Mouse (Mus musculus): ENCODE data around the gene Dcaf6. TPM values are rescaled to one million over a fixed set of nuclear protein-coding genes. Genes with fewer than 3 reads are reported as not detected.

Dcaf6 gene
- 20.0 and 26.0 TPM in 2 replicates for polyA plus RNA-seq (2012; rRNA removed)

GRCm38 (mm10) chr1:165460360-165460800 is at the start of gene Dcaf6, which contains the start of gene Mpc2:
Gene Dcaf6, minus strand, starts transcription at chr1:165460475.
Gene Mpc2, plus strand, starts transcription at chr1:165460637.
- WGBS: 0% methylated on average over 28 of the region's 37 CpGs
- TF ChIP-seq POLR2A (IDR thresholded peaks at IDR 0.05; ENCODE audit: borderline replicate concordance, extremely low read depth, low read depth, low read length) (peak; percentile 84), CTCF (IDR thresholded peaks at IDR 0.05; ENCODE audit: insufficient read depth, low read length) (no peak)

DNA sequence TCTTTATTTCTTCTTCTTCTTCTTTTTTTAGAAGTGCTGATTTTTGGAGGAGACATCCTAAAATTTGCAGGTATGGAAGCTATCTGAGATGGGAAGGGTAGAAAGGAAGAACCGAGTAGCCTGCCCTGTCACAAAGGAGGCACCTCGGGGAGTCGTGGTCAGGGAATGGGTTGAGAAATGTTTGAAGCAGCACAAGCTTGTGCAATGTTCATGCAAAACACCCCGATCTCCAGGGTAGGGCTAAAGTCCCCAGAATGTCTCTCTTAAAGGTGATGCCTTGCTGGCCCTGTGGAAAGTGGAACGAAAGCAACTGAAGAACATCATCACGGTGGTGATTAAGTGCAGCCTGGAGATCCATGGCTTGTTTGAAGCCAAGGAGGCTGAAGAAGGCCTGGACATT is 46.0 kb upstream of the Dcaf6 start:
- no peak for DNase-seq
- WGBS: 80% methylated on average over 6 of the region's 6 CpGs
- Histone ChIP-seq H3K4me3 (replicated peaks; ENCODE audit: extremely low read depth, low read depth, low read length) (no peak overlapping the region), H3K4me1 (ENCODE audit: control insufficient read depth, insufficient read depth, low read length) (peaks cover 5% of the 10 kb centered on the region; the same call in 1 of the 2 replicates)
- TF ChIP-seq CTCF (IDR thresholded peaks at IDR 0.05; ENCODE audit: insufficient read depth, low read length): no peak
- no peak for TF ChIP-seq POLR2A (IDR thresholded peaks at IDR 0.05; ENCODE audit: borderline replicate concordance, extremely low read depth, low read depth, low read length)

More at GRCm38 (mm10) chr1:165460360-165460800, at the start of gene Dcaf6, which contains the start of gene Mpc2:
- peak; percentile 100 for DNase-seq
- Histone ChIP-seq H3K4me3 (replicated peaks; ENCODE audit: extremely low read depth, low read depth, low read length) (peak within 1 kb of the TSS; percentile 94), H3K4me1 (ENCODE audit: control insufficient read depth, insufficient read depth, low read length) (0 out of 2 replicates have a peak, but pooled peaks cover 2% of the 10 kb centered on the region)

- 27% methylated on average over 10 of the region's 10 CpGs for WGBS
- TF ChIP-seq CTCF (IDR thresholded peaks at IDR 0.05; ENCODE audit: insufficient read depth, low read length) (peak; percentile 70), POLR2A (IDR thresholded peaks at IDR 0.05; ENCODE audit: borderline replicate concordance, extremely low read depth, low read depth, low read length) (no peak)
- peak; percentile 41 for DNase-seq
Measured at GRCm38 (mm10) chr1:165503307-165504024, 43.2 kb upstream of the Dcaf6 start.

GRCm38 (mm10) chr1:165498856-165499255 is 38.6 kb upstream of the Dcaf6 start:
- H3K4me3 ChIP-seq (replicated peaks; ENCODE audit: extremely low read depth, low read depth, low read length): no peak overlapping the region
- H3K4me1 ChIP-seq (ENCODE audit: control insufficient read depth, insufficient read depth, low read length): peaks cover 3% of the 10 kb centered on the region; the same call in 1 of the 2 replicates
- WGBS: 55% methylated on average over 3 of the region's 3 CpGs
- DNase-seq: no peak
- no peak for TF ChIP-seq CTCF (IDR thresholded peaks at IDR 0.05; ENCODE audit: insufficient read depth, low read length)
- no peak for TF ChIP-seq POLR2A (IDR thresholded peaks at IDR 0.05; ENCODE audit: borderline replicate concordance, extremely low read depth, low read depth, low read length)

More at GRCm38 (mm10) chr1:165503307-165504024, 43.2 kb upstream of the Dcaf6 start:
- Histone ChIP-seq H3K4me1 (ENCODE audit: control insufficient read depth, insufficient read depth, low read length) (peaks cover 5% of the 10 kb centered on the region; the same call in 1 of the 2 replicates), H3K4me3 (replicated peaks; ENCODE audit: extremely low read depth, low read depth, low read length) (no peak overlapping the region)

DNA sequence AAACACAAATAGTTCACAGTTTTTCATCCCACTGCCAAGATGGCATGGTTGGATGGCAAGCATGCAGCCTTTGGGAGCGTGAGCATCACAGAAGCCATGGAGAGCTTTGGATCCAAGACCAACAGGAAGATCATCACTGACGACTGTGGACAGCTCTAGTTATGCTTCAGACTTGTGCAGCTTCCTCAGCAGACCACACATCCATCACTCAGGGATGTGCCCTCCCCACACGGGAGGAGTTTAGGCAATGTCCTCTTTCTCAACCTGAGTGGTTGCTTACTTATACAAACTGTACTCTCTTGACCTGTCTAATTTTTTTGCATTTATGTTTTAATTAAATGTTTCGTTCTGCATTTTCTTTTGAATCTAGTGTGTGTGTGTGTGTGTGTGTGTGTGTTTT is 28.9 kb upstream of the Dcaf6 start:
- H3K4me3 ChIP-seq (replicated peaks; ENCODE audit: extremely low read depth, low read depth, low read length): no peak overlapping the region
- 72% methylated on average over 4 of the region's 4 CpGs for WGBS
- no peaks in the 10 kb centered on the region for H3K4me1 ChIP-seq (ENCODE audit: control insufficient read depth, insufficient read depth, low read length)
- no peak for TF ChIP-seq CTCF (IDR thresholded peaks at IDR 0.05; ENCODE audit: insufficient read depth, low read length)
- no peak for TF ChIP-seq POLR2A (IDR thresholded peaks at IDR 0.05; ENCODE audit: borderline replicate concordance, extremely low read depth, low read depth, low read length)
- no peak for DNase-seq

DNA sequence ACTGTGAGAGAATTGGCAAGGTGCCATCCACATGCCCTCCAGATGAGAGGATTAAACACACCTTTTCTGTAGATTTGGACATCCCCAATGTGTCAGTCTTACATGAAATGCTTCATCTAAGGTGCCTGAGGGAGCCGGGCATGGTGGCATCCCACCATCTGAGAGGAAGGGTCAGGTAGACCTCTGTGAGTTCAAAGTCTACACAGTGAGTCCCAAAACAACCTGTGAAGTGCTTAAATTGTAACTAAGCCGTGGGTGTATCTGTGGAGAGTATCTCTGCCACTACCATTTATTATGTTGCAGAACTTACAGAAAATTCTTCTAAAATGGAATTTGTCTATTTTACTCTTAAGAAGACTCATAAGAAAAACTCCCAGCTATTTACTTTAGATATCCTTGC is 25.8 kb upstream of the Dcaf6 start:
- WGBS: 87% methylated on average over 2 of the region's 2 CpGs
- no peaks in the 10 kb centered on the region for H3K4me1 ChIP-seq (ENCODE audit: control insufficient read depth, insufficient read depth, low read length)
- H3K4me3 ChIP-seq (replicated peaks; ENCODE audit: extremely low read depth, low read depth, low read length): no peak overlapping the region
- TF ChIP-seq POLR2A (IDR thresholded peaks at IDR 0.05; ENCODE audit: borderline replicate concordance, extremely low read depth, low read depth, low read length) (no peak), CTCF (IDR thresholded peaks at IDR 0.05; ENCODE audit: insufficient read depth, low read length) (no peak)
- no peak for DNase-seq

DNA sequence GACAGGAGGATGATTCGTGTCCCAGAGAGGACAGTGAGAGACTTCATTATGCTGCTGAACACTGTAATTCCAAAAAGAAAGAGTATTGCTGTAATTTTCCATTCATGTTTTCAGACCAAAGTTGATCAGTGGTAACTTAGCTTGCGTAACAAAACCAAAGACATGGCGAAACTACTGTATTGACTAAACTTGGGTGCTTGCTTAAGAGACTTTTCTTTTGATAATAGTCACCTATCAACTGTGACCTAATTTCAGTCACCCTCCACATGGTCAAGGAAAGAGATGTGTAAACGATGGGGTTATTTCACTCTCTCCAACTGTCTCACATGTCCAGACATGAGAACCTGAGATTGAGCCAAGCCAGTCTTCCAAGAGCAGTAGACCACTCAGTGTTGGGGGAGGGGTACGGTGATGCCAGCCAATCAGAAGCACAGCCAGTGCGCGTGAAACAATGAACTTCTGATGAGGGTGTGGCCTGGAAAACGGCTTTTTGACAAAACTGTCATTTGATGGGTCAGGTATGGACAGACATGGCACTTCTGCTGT is 24.5 kb upstream of the Dcaf6 start, which contains the start of gene Adcy10:
Gene Adcy10, plus strand, starts transcription at position 496 of the 546 bp plus-strand sequence.
- Histone ChIP-seq H3K4me1 (ENCODE audit: control insufficient read depth, insufficient read depth, low read length) (no peaks in the 10 kb centered on the region), H3K4me3 (replicated peaks; ENCODE audit: extremely low read depth, low read depth, low read length) (no peak within 1 kb of the TSS)
- 82% methylated on average over 8 of the region's 8 CpGs for WGBS
- DNase-seq: no peak
- TF ChIP-seq CTCF (IDR thresholded peaks at IDR 0.05; ENCODE audit: insufficient read depth, low read length): no peak
- no peak for TF ChIP-seq POLR2A (IDR thresholded peaks at IDR 0.05; ENCODE audit: borderline replicate concordance, extremely low read depth, low read depth, low read length)

DNA sequence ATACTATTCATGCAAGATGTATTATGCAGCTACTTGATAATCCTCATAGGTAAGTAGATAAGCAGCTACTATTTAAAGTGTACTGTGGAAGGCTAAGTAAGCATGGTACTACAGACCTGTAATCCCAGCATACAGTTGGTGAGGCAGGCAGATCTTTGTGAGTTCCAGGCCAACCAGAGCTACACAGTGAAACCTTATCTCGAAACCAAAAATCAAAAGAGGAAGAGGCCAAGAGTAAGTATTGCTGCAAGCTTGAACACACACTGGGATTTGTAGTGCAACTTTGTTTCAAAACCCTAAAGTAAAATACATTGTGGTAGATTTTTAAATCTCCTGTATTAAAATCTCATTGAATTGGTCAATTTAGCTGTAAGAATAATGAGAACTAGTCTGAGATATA is 11.2 kb upstream of the Dcaf6 start:
- WGBS: 58% methylated on average over 1 of the region's 1 CpGs
- TF ChIP-seq CTCF (IDR thresholded peaks at IDR 0.05; ENCODE audit: insufficient read depth, low read length): no peak
- TF ChIP-seq POLR2A (IDR thresholded peaks at IDR 0.05; ENCODE audit: borderline replicate concordance, extremely low read depth, low read depth, low read length): no peak

DNA sequence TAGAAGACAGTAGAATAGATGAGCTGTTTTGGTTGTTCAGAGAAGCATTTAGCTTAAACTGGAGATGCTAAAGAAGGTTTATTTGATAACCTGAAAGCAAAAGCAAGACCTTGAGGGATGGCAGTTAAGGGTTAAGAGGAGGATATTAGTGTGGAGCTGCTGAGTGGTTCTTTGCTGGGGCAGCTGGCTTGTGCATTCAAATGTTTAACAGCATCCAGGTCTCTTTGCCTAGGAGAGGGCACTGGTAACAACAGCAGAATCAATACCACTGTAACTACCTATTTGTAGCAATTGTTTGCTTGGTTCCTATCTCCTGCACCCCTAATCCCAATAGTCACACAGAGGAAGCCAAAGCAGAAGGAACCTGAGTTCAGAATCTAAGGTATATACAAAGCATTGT is 9.4 kb upstream of the Dcaf6 start:
- peaks cover 2% of the 10 kb centered on the region for H3K4me1 ChIP-seq (ENCODE audit: control insufficient read depth, insufficient read depth, low read length)
- TF ChIP-seq POLR2A (IDR thresholded peaks at IDR 0.05; ENCODE audit: borderline replicate concordance, extremely low read depth, low read depth, low read length) (no peak), CTCF (IDR thresholded peaks at IDR 0.05; ENCODE audit: insufficient read depth, low read length) (no peak)
- no peak for DNase-seq

More for the DNA sequence above, 11.2 kb upstream of the Dcaf6 start:
- DNase-seq: no peak
- H3K4me1 ChIP-seq (ENCODE audit: control insufficient read depth, insufficient read depth, low read length): peaks cover 2% of the 10 kb centered on the region
- no peak overlapping the region for H3K4me3 ChIP-seq (replicated peaks; ENCODE audit: extremely low read depth, low read depth, low read length)

More for the DNA sequence above, 9.4 kb upstream of the Dcaf6 start:
- no peak overlapping the region for H3K4me3 ChIP-seq (replicated peaks; ENCODE audit: extremely low read depth, low read depth, low read length)
